Mouse (Mus musculus) neutrophil, adult 59 days (primary cell): ENCODE measurements around the gene Eif2s1. TPM values are rescaled to one million over a fixed set of nuclear protein-coding genes. Genes with fewer than 3 reads are reported as not detected.

ENCODE experiments used
- total RNA-seq, 2 experiments: library from RNA; stranded (reverse); gene quantifications; 1 replicate in 1 of 2; 2 replicates in 1 of 2; pipeline ENCODE4 v1.2.4; 2023

The Eif2s1 gene
- total RNA-seq: 10 to 100 TPM; 30.7 to 34.6 TPM

DNA sequence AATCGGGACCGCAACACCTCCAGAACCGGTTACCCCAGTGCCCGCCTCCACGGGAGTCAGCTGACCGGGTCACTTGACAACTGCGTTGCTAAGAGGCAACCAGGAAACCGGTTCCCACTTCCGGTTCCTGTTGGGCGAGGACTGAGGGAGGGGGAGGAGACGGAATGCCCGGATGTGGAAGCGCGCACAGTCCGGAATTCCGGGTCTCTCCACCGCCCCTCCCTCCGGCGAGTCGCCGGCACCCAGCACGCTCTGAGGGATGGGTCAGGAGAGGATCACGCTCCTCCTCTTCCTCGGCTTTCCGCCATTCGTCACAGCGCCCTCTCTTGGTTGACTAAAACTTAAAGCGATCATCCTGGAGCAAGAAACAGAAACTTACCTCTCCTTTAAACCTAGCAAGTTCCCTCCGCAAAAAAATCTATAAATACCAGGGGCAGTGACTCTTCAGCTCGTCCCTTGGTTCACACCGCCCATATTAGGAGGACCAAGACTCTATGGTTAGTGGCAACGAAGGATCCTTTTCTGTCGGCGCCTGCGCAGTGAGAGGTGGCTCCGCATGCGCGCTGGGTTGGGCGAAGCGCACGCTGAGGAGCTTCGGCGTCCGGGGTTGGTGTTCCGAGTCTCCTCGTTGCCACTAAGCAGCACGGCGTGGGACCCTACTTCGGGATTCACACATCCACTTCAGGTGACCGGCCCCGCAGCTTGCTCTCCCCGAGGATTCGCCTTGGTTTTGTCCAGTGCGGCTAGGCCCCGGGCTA is at the start of gene Eif2s1, which contains the start of gene Atp6v1d:
Gene Eif2s1 (plus strand): TSS at position 324 of the 758 bp plus-strand sequence.
Gene Atp6v1d (minus strand): TSS at position 143 of the 758 bp plus-strand sequence.

GRCm38 (mm10) chr12:78906707-78907162 is 45.1 kb downstream of the Eif2s1 start, which contains the start of gene Plek2:
TSS of gene Plek2 (minus strand) at chr12:78906964.

Other genes starting within 250 kb of the Eif2s1 start
- not detected for gene Fam71d, start 170.3 kb upstream of the Eif2s1 start, total RNA-seq
- 10 to 100 TPM; 11.4 to 12.8 TPM for gene Mpp5, start 112.9 kb upstream of the Eif2s1 start, total RNA-seq
- gene Atp6v1d, start 181 bp upstream of the Eif2s1 start, total RNA-seq: 10 to 100 TPM; 79.0 to 82.2 TPM
- gene Plek2, start 45.1 kb downstream of the Eif2s1 start, total RNA-seq: under 1 TPM in 1 of 2 experiments, not detected in 1; 0.29 TPM
- 10 to 100 TPM; 29.1 to 32.5 TPM for gene Tmem229b, start 145.8 kb downstream of the Eif2s1 start, total RNA-seq
- under 1 TPM; 0.22 to 0.38 TPM for gene Plekhh1, start 167.3 kb downstream of the Eif2s1 start, total RNA-seq
- 1 to 10 TPM; 3.7 to 4.4 TPM for gene Pigh, start 227.8 kb downstream of the Eif2s1 start, total RNA-seq